Mouse (Mus musculus) testis, adult 2 months (tissue): ENCODE data around the gene Pla2g1b. TPM values are rescaled to one million over a fixed set of nuclear protein-coding genes. Genes with fewer than 3 reads are reported as not detected.
"Not testable (repeated sequence)": the region's sequence is repeated elsewhere in the genome, so short reads cannot be mapped to it uniquely, and the experiment has no call there.

Source experiments
- H3K27ac ChIP-seq: fragments of 200-500 bp; 2 replicates; pipeline ENCODE4 v1.5.1; 2012; ENCODE audit warnings: low read depth, low read length; ENCODE audit not compliant: control insufficient read depth, insufficient read depth
- H3K27me3 ChIP-seq: fragments of 200-500 bp; 2 replicates; pipeline ENCODE4 v1.6.1; 2012; ENCODE audit warnings: mild to moderate bottlenecking, low read length, moderate library complexity; ENCODE audit not compliant: control insufficient read depth, insufficient read depth
- H3K36me3 ChIP-seq: fragments of 200-500 bp; 2 replicates; pipeline ENCODE4 v1.6.1; 2012; ENCODE audit warnings: mild to moderate bottlenecking, low read length; ENCODE audit not compliant: control insufficient read depth, insufficient read depth
- H3K4me1 ChIP-seq: fragments of 200-500 bp; 2 replicates; pipeline ENCODE4 v1.6.1; 2012; ENCODE audit warnings: low read length; ENCODE audit not compliant: control insufficient read depth, insufficient read depth
- H3K4me3 ChIP-seq: fragments of 200-500 bp; 2 replicates; pipeline ENCODE4 v1.5.1; 2012; ENCODE audit warnings: low read depth, mild to moderate bottlenecking, low read length, moderate library complexity, mixed read lengths; ENCODE audit not compliant: control insufficient read depth
- CTCF ChIP-seq: fragments of 200-500 bp; IDR thresholded peaks from 2 replicates; pipeline ENCODE4 v1.5.1; 2012; ENCODE audit warnings: low read depth, mild to moderate bottlenecking, inconsistent platforms, low read length, moderate library complexity; ENCODE audit not compliant: control insufficient read depth, insufficient read depth, insufficient replicate concordance
- POLR2A ChIP-seq: fragments of 200-500 bp; IDR thresholded peaks from 2 replicates; pipeline ENCODE4 v1.6.1; 2012; ENCODE audit warnings: low read depth, mild to moderate bottlenecking, inconsistent platforms, low read length, moderate library complexity; ENCODE audit not compliant: control insufficient read depth
- polyA plus RNA-seq: library from polyadenylated mRNA; depleted of rRNA; stranded (reverse); fragments of >200 nt; gene quantifications from 2 replicates; pipeline ENCODE4 v1.2.3, GENCODE M21; 2012

Pla2g1b gene
- polyA plus RNA-seq, 1 experiment, result 0.64 TPM

- peak overlapping the region; percentile 91 for H3K4me3 ChIP-seq
- peak overlapping the region; percentile 68 for H3K27ac ChIP-seq
- H3K27me3 ChIP-seq, result no peaks in the 10 kb centered on the region
- no peaks in the 10 kb centered on the region; the same call in 1 of the 2 replicates for H3K36me3 ChIP-seq
- peaks cover 22% of the 10 kb centered on the region for H3K4me1 ChIP-seq
- TF ChIP-seq CTCF (no peak), POLR2A (no peak)
Measured at GRCm38 (mm10) chr5:115437242-115437944, 28.7 kb upstream of the Pla2g1b start.

GRCm38 (mm10) chr5:115437945-115438315 lies 28.1 kb upstream of the Pla2g1b start:
- H3K36me3 ChIP-seq, result no peaks in the 10 kb centered on the region; the same call in 1 of the 2 replicates
- no peak for TF ChIP-seq POLR2A
- no peak for TF ChIP-seq CTCF
- H3K4me3 ChIP-seq, result peak overlapping the region; percentile 28
- peaks cover 22% of the 10 kb centered on the region for H3K4me1 ChIP-seq
- H3K27ac ChIP-seq, result no peak overlapping the region
- H3K27me3 ChIP-seq, result no peaks in the 10 kb centered on the region

- no peaks in the 10 kb centered on the region; the same call in 1 of the 2 replicates for H3K36me3 ChIP-seq
- peak overlapping the region; percentile 12; the same call in 1 of the 2 replicates for H3K4me3 ChIP-seq
- TF ChIP-seq CTCF (no peak), POLR2A (no peak)
- no peak overlapping the region for H3K27ac ChIP-seq
- no peaks in the 10 kb centered on the region for H3K27me3 ChIP-seq
- peaks cover 22% of the 10 kb centered on the region for H3K4me1 ChIP-seq
Measured at GRCm38 (mm10) chr5:115438667-115439066, 27.4 kb upstream of the Pla2g1b start.

- Histone ChIP-seq H3K27me3 (no peaks in the 10 kb centered on the region), H3K27ac (no peak overlapping the region), H3K4me1 (peaks cover 6% of the 10 kb centered on the region), H3K4me3 (no peak overlapping the region), H3K36me3 (no peaks in the 10 kb centered on the region; the same call in none of the 2 replicates)
- TF ChIP-seq POLR2A, result no peak
- TF ChIP-seq CTCF, result peak; percentile 84; the same call in 1 of the 2 replicates
Measured at GRCm38 (mm10) chr5:115441205-115441849, 24.7 kb upstream of the Pla2g1b start.

- not testable (repeated sequence) for H3K36me3 ChIP-seq, H3K27ac ChIP-seq, H3K4me1 ChIP-seq, H3K27me3 ChIP-seq, H3K4me3 ChIP-seq
Measured at GRCm38 (mm10) chr5:115442663-115443062, 23.4 kb upstream of the Pla2g1b start.

- Histone ChIP-seq H3K4me3 (no peak overlapping the region), H3K27ac (no peak overlapping the region), H3K27me3 (no peaks in the 10 kb centered on the region), H3K36me3 (no peaks in the 10 kb centered on the region; the same call in none of the 2 replicates), H3K4me1 (no peaks in the 10 kb centered on the region)
- TF ChIP-seq CTCF (no peak), POLR2A (no peak)
Measured at GRCm38 (mm10) chr5:115444130-115444529, 21.9 kb upstream of the Pla2g1b start.

- no peak overlapping the region for H3K27ac ChIP-seq
- H3K4me3 ChIP-seq, result no peak overlapping the region
- peaks cover 2% of the 10 kb centered on the region for H3K36me3 ChIP-seq
- no peaks in the 10 kb centered on the region for H3K27me3 ChIP-seq
- H3K4me1 ChIP-seq, result no peaks in the 10 kb centered on the region
- no peak for TF ChIP-seq CTCF
- no peak for TF ChIP-seq POLR2A
Measured at GRCm38 (mm10) chr5:115447108-115447507, 19.0 kb upstream of the Pla2g1b start.

GRCm38 (mm10) chr5:115449247-115449646 lies 16.8 kb upstream of the Pla2g1b start:
- Histone ChIP-seq H3K27me3 (no peaks in the 10 kb centered on the region), H3K27ac (no peak overlapping the region), H3K4me1 (no peaks in the 10 kb centered on the region), H3K36me3 (peaks cover 2% of the 10 kb centered on the region), H3K4me3 (no peak overlapping the region)
- TF ChIP-seq CTCF, result no peak
- TF ChIP-seq POLR2A, result no peak
